Mouse (Mus musculus): Measurements from ENCODE around the gene Spo11.

DNA sequence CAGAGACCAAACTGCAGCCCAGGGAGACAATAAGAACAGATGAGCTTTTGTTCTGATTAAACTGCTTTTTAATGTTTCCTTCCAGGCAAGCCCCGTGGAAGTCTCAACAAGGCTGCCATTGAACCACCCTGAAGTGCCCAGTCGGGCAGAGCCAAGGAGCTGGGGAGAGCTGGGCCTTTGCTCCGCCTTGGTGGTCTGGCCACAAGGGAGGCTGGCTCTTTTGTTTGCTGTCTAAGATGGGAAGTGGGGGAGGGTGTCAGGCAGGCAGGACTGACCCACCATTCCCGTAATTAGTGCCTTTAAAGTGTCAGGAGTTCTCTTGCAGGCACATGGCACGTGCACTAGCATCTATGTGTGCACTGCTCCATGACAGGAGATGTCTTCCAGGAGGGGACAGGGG, 18.9 kb upstream of the Spo11 start:
- TF ChIP-seq HCFC1 (IDR thresholded peaks at IDR 0.05; ENCODE audit: borderline replicate concordance, insufficient read depth, low read length) (no peak), CHD2 (IDR thresholded peaks at IDR 0.05; ENCODE audit: low read depth, low read length) (no peak), MAFK (IDR thresholded peaks at IDR 0.05; ENCODE audit: insufficient read depth, low read depth, low read length) (no peak), ZNF384 (IDR thresholded peaks at IDR 0.05; ENCODE audit: low read depth, low read length) (no peak), ZC3H11A (IDR thresholded peaks at IDR 0.05; ENCODE audit: borderline replicate concordance, low read depth, low read length) (no peak)
